Mouse (Mus musculus): ENCODE measurements around the gene Kcna2. TPM values are rescaled to one million over a fixed set of nuclear protein-coding genes. Genes with fewer than 3 reads are reported as not detected.

The Kcna2 gene
- polyA plus RNA-seq, 1 experiment = 73.3 TPM

DNA sequence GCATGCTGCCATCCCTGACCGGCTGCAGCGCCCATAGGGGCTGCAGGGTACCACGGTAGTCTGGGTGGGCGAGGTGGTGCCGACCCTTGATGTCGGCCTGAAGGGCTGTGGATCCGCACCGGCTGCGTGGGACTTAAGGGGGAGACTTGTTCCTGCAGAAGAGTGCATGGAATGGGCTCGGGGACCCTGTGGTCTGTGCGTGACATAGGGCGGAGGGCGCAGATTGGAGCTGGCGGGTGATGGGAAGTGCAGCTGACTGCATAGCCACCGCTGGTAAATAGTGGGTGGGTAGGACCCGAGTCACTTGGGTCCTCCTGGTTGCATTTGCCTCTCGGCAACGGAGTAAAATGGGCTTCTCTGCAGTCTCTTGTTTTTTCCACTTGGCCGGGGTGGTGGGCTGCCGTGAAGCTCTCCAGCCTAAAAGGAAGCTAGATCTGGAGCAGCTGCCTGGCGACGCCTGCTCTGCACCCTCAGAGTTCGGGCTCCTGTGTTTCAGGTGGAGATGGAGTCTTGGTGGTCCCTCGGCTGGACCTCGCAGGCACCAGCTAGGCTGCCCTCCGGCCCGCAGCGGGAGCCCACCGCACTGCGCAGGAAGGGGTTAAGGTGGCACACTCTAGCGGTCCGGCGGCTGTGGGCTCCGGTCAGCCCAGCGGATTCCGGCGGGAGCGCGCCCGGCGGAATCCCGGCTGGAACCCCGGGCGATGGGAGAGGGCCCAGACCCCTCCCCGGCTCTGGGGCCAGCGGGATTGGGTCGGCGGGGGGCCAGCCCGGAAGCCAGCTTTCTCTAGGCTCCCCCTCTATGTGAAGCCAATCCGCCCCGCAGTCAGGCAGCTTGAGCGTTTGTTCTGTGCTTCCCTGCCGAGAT, 1.1 kb downstream of the Kcna2 start:
- TF ChIP-seq POLR2A (IDR thresholded peaks at IDR 0.05; ENCODE audit: borderline replicate concordance, insufficient read depth, low read length) = peak; percentile 21; the same call in 1 of the 2 replicates
- no peak for TF ChIP-seq CTCF (IDR thresholded peaks at IDR 0.05; ENCODE audit: borderline replicate concordance, insufficient read depth, low read depth, low read length)
- Histone ChIP-seq H3K4me3 (replicated peaks; ENCODE audit: insufficient read depth, low read depth, low read length) (peak overlapping the region; percentile 82), H3K27me3 (ENCODE audit: control insufficient read depth, insufficient read depth, low read length) (no peaks in the 10 kb centered on the region), H3K4me1 (ENCODE audit: control insufficient read depth, insufficient read depth, low read length) (peaks cover 20% of the 10 kb centered on the region), H3K27ac (ENCODE audit: insufficient read depth, low read length) (peak overlapping the region; percentile 97)
- whole genome bisulfite sequencing = 1% methylated on average over 53 of the region's 53 CpGs
- peak; percentile 70 to 76 for DNase-seq

DNA sequence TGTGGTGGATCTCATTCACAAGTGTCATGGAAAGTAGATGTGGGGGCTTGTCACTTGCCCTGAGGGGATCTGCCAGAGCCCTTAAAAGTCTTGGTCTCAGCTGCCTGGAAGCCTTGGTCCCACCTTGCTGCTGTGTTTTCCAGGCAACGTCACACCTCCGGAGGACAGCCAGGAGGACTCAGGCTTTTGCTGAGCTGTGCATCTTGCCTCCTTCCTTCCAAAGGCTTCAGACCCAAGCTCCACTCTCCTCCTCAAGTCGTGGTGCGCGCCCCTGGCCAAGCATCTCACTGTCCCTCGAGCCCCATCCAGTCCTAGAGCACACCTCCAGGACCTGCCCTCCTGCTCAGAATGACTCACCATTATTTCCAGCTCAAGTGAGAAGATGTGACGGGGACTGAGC, 2.1 kb downstream of the Kcna2 start:
- no peaks in the 10 kb centered on the region for H3K27me3 ChIP-seq (ENCODE audit: control insufficient read depth, insufficient read depth, low read length)
- peak; percentile 68 to 72 for DNase-seq
- H3K27ac ChIP-seq (ENCODE audit: insufficient read depth, low read length) = peak overlapping the region; percentile 97

DNA sequence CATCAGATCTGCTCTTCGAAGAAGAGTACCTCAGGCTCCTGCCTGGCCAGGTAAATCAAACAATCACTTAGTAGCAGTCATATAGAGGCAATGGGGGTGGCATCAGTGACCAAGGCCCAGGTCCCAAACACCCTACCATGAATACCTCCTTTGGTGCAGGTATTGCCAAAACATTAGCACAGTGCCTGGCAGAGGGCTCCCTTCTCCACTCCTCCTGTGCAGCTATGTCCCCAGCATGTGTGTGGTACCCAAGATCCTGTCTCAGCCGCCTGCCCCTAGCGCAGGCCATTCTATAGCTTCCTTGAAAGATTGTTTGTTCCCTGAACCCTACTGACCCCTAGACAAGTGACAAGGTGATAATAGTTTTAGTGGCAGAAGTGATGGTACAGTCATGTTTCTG, 2.5 kb downstream of the Kcna2 start:
- Histone ChIP-seq H3K4me1 (ENCODE audit: control insufficient read depth, insufficient read depth, low read length) (peaks cover 20% of the 10 kb centered on the region), H3K27ac (ENCODE audit: insufficient read depth, low read length) (peak overlapping the region; percentile 97), H3K27me3 (ENCODE audit: control insufficient read depth, insufficient read depth, low read length) (no peaks in the 10 kb centered on the region), H3K4me3 (replicated peaks; ENCODE audit: insufficient read depth, low read depth, low read length) (peak overlapping the region; percentile 82)
- no peak for DNase-seq
- WGBS = 49% methylated on average over 3 of the region's 3 CpGs
- TF ChIP-seq CTCF (IDR thresholded peaks at IDR 0.05; ENCODE audit: borderline replicate concordance, insufficient read depth, low read depth, low read length) (no peak), POLR2A (IDR thresholded peaks at IDR 0.05; ENCODE audit: borderline replicate concordance, insufficient read depth, low read length) (0 out of 2 replicates have a peak, but pooled peaks have one; percentile 3)

More for the DNA sequence above, 2.1 kb downstream of the Kcna2 start:
- peaks cover 20% of the 10 kb centered on the region for H3K4me1 ChIP-seq (ENCODE audit: control insufficient read depth, insufficient read depth, low read length)
- TF ChIP-seq CTCF (IDR thresholded peaks at IDR 0.05; ENCODE audit: borderline replicate concordance, insufficient read depth, low read depth, low read length) (no peak), POLR2A (IDR thresholded peaks at IDR 0.05; ENCODE audit: borderline replicate concordance, insufficient read depth, low read length) (peak; percentile 37; the same call in 1 of the 2 replicates)
- peak overlapping the region; percentile 82 for H3K4me3 ChIP-seq (replicated peaks; ENCODE audit: insufficient read depth, low read depth, low read length)
- 24% methylated on average over 7 of the region's 7 CpGs for WGBS

DNA sequence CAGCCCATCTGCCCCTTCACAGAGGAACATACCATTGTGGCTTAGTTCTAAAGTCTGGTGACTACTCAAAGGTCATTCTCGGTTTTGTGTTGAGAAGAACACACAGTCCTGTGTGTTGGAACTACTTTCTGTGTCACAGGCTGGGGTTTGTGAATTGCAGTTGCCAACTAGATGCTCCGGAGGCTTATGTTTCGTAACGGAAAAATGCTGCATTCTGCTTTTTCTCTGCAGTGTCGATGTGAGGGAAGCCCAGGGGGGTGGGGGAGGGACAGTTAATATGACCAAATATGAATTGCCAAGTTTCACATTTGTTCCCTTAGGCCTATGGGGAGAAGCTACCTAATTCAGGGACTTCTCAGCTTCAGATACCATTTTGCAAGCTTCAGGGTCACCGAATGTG, 5.0 kb downstream of the Kcna2 start:
- 45% methylated on average over 6 of the region's 6 CpGs for WGBS
- Histone ChIP-seq H3K27ac (ENCODE audit: insufficient read depth, low read length) (no peak overlapping the region), H3K4me1 (ENCODE audit: control insufficient read depth, insufficient read depth, low read length) (peaks cover 21% of the 10 kb centered on the region), H3K4me3 (replicated peaks; ENCODE audit: insufficient read depth, low read depth, low read length) (peak overlapping the region; percentile 82), H3K27me3 (ENCODE audit: control insufficient read depth, insufficient read depth, low read length) (no peaks in the 10 kb centered on the region)
- TF ChIP-seq POLR2A (IDR thresholded peaks at IDR 0.05; ENCODE audit: borderline replicate concordance, insufficient read depth, low read length) = no peak
- TF ChIP-seq CTCF (IDR thresholded peaks at IDR 0.05; ENCODE audit: borderline replicate concordance, insufficient read depth, low read depth, low read length) = no peak
- DNase-seq = peak in 1 of 2 experiments; percentile 21

DNA sequence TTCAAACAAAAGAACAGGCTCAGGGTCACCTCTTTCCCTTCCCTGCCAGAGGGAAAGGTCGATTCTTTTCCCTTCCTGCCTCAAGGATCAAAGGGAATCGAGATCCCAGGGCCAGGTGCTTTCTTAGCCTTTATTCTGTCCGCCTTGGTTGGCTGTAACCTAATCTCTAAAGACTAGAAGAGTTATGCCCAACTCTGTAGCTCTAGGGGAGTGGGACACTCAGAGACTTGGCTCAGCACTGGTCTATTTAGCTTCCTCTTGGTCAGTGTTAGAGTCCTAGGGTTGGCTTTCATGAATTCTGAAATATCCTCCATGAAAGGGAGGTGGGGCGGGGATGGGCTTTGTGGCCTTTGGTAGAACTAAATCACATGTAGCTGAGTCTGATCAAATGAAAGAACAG, 11.6 kb downstream of the Kcna2 start:
- Histone ChIP-seq H3K4me3 (replicated peaks; ENCODE audit: insufficient read depth, low read depth, low read length) (no peak overlapping the region), H3K4me1 (ENCODE audit: control insufficient read depth, insufficient read depth, low read length) (peaks cover 33% of the 10 kb centered on the region), H3K27ac (ENCODE audit: insufficient read depth, low read length) (peak overlapping the region; percentile 80; the same call in 1 of the 2 replicates), H3K27me3 (ENCODE audit: control insufficient read depth, insufficient read depth, low read length) (no peaks in the 10 kb centered on the region)
- no peak for TF ChIP-seq POLR2A (IDR thresholded peaks at IDR 0.05; ENCODE audit: borderline replicate concordance, insufficient read depth, low read length)
- TF ChIP-seq CTCF (IDR thresholded peaks at IDR 0.05; ENCODE audit: borderline replicate concordance, insufficient read depth, low read depth, low read length) = no peak
- no peak for DNase-seq
- 79% methylated on average over 4 of the region's 4 CpGs for WGBS

DNA sequence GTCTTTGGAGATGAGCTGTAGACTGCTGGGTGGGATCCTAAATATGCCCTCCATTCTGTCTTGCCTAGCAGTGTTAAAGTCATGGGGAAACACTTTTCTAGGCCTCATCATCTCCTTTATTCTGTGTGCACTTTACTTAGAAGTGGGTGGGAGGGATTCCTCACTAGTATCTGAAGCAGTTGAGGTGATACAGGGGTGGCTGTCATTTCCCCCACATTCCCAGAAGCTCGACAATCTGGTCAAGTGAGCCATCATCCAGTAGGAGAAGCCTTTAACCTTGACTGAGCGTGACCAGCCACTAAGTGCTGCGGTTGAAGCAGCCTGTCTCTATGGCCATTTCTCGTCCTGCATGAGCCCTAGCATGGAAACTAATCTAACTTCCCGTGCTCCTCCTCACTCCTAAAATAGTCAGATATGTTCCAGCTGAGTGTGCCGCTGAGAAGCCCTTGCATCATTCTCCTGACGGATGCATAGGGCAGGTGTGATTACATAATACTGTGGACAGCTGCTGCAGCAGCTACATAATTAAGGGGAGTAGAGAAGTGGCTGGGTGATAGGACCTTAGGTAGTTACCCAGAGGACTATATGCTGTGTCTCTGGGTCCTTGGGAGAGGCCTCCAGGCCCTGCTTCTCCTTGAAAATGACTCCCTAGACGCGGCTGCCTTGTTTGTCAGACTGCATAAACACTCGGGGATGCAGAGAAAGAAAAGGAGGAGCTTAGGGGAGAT, 12.2 kb downstream of the Kcna2 start:
- Histone ChIP-seq H3K4me1 (ENCODE audit: control insufficient read depth, insufficient read depth, low read length) (peaks cover 33% of the 10 kb centered on the region), H3K27ac (ENCODE audit: insufficient read depth, low read length) (peak overlapping the region; percentile 80), H3K27me3 (ENCODE audit: control insufficient read depth, insufficient read depth, low read length) (no peaks in the 10 kb centered on the region), H3K4me3 (replicated peaks; ENCODE audit: insufficient read depth, low read depth, low read length) (peak overlapping the region; percentile 7)
- DNase-seq = no peak
- TF ChIP-seq POLR2A (IDR thresholded peaks at IDR 0.05; ENCODE audit: borderline replicate concordance, insufficient read depth, low read length) (no peak), CTCF (IDR thresholded peaks at IDR 0.05; ENCODE audit: borderline replicate concordance, insufficient read depth, low read depth, low read length) (no peak)
- WGBS = 46% methylated on average over 10 of the region's 10 CpGs

DNA sequence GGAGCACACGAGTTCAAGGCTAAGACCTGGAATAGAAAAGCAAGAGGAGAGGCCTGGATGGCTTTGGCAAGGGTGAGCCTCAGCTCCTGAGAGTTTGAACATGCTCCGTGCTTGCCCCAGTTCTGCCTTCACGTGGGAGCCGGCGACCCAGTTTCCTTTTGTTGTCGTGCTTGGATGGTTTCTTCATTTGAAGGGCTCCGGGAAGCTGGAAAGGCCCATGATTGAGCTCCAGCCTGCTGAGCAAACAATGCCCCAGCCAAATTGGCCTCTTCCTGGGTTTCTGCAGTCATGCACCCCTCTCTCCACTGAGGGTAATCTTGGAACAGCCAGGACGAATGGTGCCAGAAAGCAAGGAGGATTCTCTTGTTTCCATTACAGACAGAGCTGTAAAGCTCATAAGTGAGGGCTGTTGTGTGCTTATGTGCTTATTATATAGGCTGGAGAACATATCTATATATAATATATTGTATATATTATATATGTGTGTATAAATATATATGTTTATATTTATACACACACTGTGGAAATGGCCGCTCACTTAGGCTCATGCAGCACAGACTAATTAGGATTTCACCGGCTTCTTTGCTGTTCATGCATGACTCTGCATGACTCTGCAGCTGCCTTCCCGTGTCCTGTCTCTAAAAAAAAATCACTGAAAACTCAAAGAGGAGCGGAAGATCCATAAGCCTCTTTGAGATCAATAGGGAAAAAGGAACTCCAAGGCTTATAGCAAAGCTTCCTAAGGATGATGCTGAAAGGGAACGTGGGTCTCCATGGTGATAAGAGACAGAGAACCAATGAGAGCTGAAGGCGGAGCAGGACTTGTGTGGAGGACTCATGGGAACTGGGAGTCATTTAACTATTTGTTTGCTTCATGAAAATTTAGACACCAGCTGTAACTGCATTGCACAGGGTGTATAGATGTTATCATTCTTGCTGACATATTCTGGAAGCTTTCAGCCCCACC, 13.1 kb downstream of the Kcna2 start:
- Histone ChIP-seq H3K27me3 (ENCODE audit: control insufficient read depth, insufficient read depth, low read length) (no peaks in the 10 kb centered on the region), H3K27ac (ENCODE audit: insufficient read depth, low read length) (peak overlapping the region; percentile 80), H3K4me1 (ENCODE audit: control insufficient read depth, insufficient read depth, low read length) (peaks cover 33% of the 10 kb centered on the region), H3K4me3 (replicated peaks; ENCODE audit: insufficient read depth, low read depth, low read length) (no peak overlapping the region)
- WGBS = 23% methylated on average over 14 of the region's 14 CpGs
- TF ChIP-seq CTCF (IDR thresholded peaks at IDR 0.05; ENCODE audit: borderline replicate concordance, insufficient read depth, low read depth, low read length) = no peak
- no peak for TF ChIP-seq POLR2A (IDR thresholded peaks at IDR 0.05; ENCODE audit: borderline replicate concordance, insufficient read depth, low read length)
- peak; percentile 88 to 96 for DNase-seq
